Mouse (Mus musculus): ENCODE data around the gene Olfr901. TPM values are rescaled to one million over a fixed set of nuclear protein-coding genes. Genes with fewer than 3 reads are reported as not detected.

Gene Olfr901
- not detected in 2 replicates for polyA plus RNA-seq (2015; fragmentation: Nextera tagmentation; extraction: Ambion mirVana)

GRCm38 (mm10) chr9:38429155-38429554 lies at the start of gene Olfr901:
TSS of gene Olfr901 (plus strand) at chr9:38429455.

GRCm38 (mm10) chr9:38401398-38401797 lies 27.9 kb upstream of the Olfr901 start, which contains the start of gene Olfr147:
TSS of gene Olfr147 (plus strand) at chr9:38401698.

GRCm38 (mm10) chr9:38447352-38447751 lies 18.1 kb downstream of the Olfr901 start, which contains the start of gene Olfr902:
TSS of gene Olfr902 (plus strand) at chr9:38447652.

GRCm38 (mm10) chr9:38462844-38463243 lies 33.6 kb downstream of the Olfr901 start, which contains the start of gene Olfr904:
TSS of gene Olfr904 (plus strand) at chr9:38463144.

GRCm38 (mm10) chr9:38470807-38471206 lies 41.6 kb downstream of the Olfr901 start, which contains the start of gene Olfr905:
TSS of gene Olfr905 (plus strand) at chr9:38471107.

Other genes with a start within 250 kb of the Olfr901 start
- gene Olfr891, start 248.6 kb upstream of the Olfr901 start, polyA plus RNA-seq (2015; fragmentation: Nextera tagmentation; extraction: Ambion mirVana), result not detected in 2 replicates
- gene Olfr893, start 221.1 kb upstream of the Olfr901 start, polyA plus RNA-seq (2015; fragmentation: Nextera tagmentation; extraction: Ambion mirVana), result not detected in 2 replicates
- gene Olfr894, start 211.4 kb upstream of the Olfr901 start, polyA plus RNA-seq (2015; fragmentation: Nextera tagmentation; extraction: Ambion mirVana), result not detected in 2 replicates
- not detected in 2 replicates for gene Olfr143, start 176.7 kb upstream of the Olfr901 start, polyA plus RNA-seq (2015; fragmentation: Nextera tagmentation; extraction: Ambion mirVana)
- not detected in 2 replicates for gene Olfr895, start 161.6 kb upstream of the Olfr901 start, polyA plus RNA-seq (2015; fragmentation: Nextera tagmentation; extraction: Ambion mirVana)
- not detected in 2 replicates for gene Olfr896-ps1, start 138.3 kb upstream of the Olfr901 start, polyA plus RNA-seq (2015; fragmentation: Nextera tagmentation; extraction: Ambion mirVana)
- not detected in 2 replicates for gene Olfr25, start 100.4 kb upstream of the Olfr901 start, polyA plus RNA-seq (2015; fragmentation: Nextera tagmentation; extraction: Ambion mirVana)
- gene Olfr898, start 81.0 kb upstream of the Olfr901 start, polyA plus RNA-seq (2015; fragmentation: Nextera tagmentation; extraction: Ambion mirVana), result not detected in 2 replicates
- not detected in 2 replicates for gene Olfr250, start 62.6 kb upstream of the Olfr901 start, polyA plus RNA-seq (2015; fragmentation: Nextera tagmentation; extraction: Ambion mirVana)
- not detected in 2 replicates for gene Olfr251, start 52.4 kb upstream of the Olfr901 start, polyA plus RNA-seq (2015; fragmentation: Nextera tagmentation; extraction: Ambion mirVana)
- not detected in 2 replicates for gene Olfr147, start 27.8 kb upstream of the Olfr901 start, polyA plus RNA-seq (2015; fragmentation: Nextera tagmentation; extraction: Ambion mirVana)
- not detected in 2 replicates for gene Olfr902, start 18.2 kb downstream of the Olfr901 start, polyA plus RNA-seq (2015; fragmentation: Nextera tagmentation; extraction: Ambion mirVana)
- not detected in 2 replicates for gene Olfr904, start 33.7 kb downstream of the Olfr901 start, polyA plus RNA-seq (2015; fragmentation: Nextera tagmentation; extraction: Ambion mirVana)
- not detected in 2 replicates for gene Olfr905, start 41.7 kb downstream of the Olfr901 start, polyA plus RNA-seq (2015; fragmentation: Nextera tagmentation; extraction: Ambion mirVana)
- gene Olfr906, start 57.6 kb downstream of the Olfr901 start, polyA plus RNA-seq (2015; fragmentation: Nextera tagmentation; extraction: Ambion mirVana), result not detected in 2 replicates
- gene Olfr907, start 66.3 kb downstream of the Olfr901 start, polyA plus RNA-seq (2015; fragmentation: Nextera tagmentation; extraction: Ambion mirVana), result not detected in 2 replicates
- gene Olfr911-ps1, start 92.1 kb downstream of the Olfr901 start, polyA plus RNA-seq (2015; fragmentation: Nextera tagmentation; extraction: Ambion mirVana), result not detected in 2 replicates
- gene Olfr910, start 108.4 kb downstream of the Olfr901 start, polyA plus RNA-seq (2015; fragmentation: Nextera tagmentation; extraction: Ambion mirVana), result not detected in 2 replicates
- gene Olfr912, start 150.7 kb downstream of the Olfr901 start, polyA plus RNA-seq (2015; fragmentation: Nextera tagmentation; extraction: Ambion mirVana), result not detected in 2 replicates
- gene Olfr913, start 163.3 kb downstream of the Olfr901 start, polyA plus RNA-seq (2015; fragmentation: Nextera tagmentation; extraction: Ambion mirVana), result not detected in 2 replicates
- not detected in 2 replicates for gene Olfr914, start 175.6 kb downstream of the Olfr901 start, polyA plus RNA-seq (2015; fragmentation: Nextera tagmentation; extraction: Ambion mirVana)
- gene Olfr916, start 230.4 kb downstream of the Olfr901 start, polyA plus RNA-seq (2015; fragmentation: Nextera tagmentation; extraction: Ambion mirVana), result not detected in 2 replicates
- not detected in 2 replicates for gene Olfr917, start 236.4 kb downstream of the Olfr901 start, polyA plus RNA-seq (2015; fragmentation: Nextera tagmentation; extraction: Ambion mirVana)
- gene Olfr918, start 245.1 kb downstream of the Olfr901 start, polyA plus RNA-seq (2015; fragmentation: Nextera tagmentation; extraction: Ambion mirVana), result not detected in 2 replicates